Mouse (Mus musculus) olfactory bulb, adult 2 months (tissue): ENCODE data around the gene Mpp1. TPM values are rescaled to one million over a fixed set of nuclear protein-coding genes. Genes with fewer than 3 reads are reported as not detected.
A peak's percentile ranks its signal among the peaks of the same experiment; 100 is the strongest.

Experiments used
- H3K27ac ChIP-seq: fragments of 200-500 bp; 2 replicates; pipeline ENCODE4 v1.5.1; 2012; ENCODE audit warnings: low read depth, low read length; ENCODE audit not compliant: insufficient read depth
- H3K4me1 ChIP-seq: fragments of 200-500 bp; 2 replicates; pipeline ENCODE4 v1.6.1; 2012; ENCODE audit warnings: low read length; ENCODE audit not compliant: control insufficient read depth, insufficient read depth
- H3K4me3 ChIP-seq: fragments of 200-500 bp; 2 replicates; pipeline ENCODE4 v1.5.1; 2012; ENCODE audit warnings: mild to moderate bottlenecking, low read depth, low read length, moderate library complexity; ENCODE audit not compliant: insufficient read depth
- CTCF ChIP-seq: fragments of 200-500 bp; IDR thresholded peaks from 2 replicates; pipeline ENCODE4 v1.5.1; 2012; ENCODE audit warnings: low read depth, mild to moderate bottlenecking, low read length, moderate library complexity; ENCODE audit not compliant: insufficient read depth
- POLR2A ChIP-seq: fragments of 200-500 bp; IDR thresholded peaks from 2 replicates; pipeline ENCODE4 v1.6.1; 2012; ENCODE audit warnings: mild to moderate bottlenecking, low read depth, low read length, moderate library complexity; ENCODE audit not compliant: insufficient read depth
- WGBS: fragments of 180-500 bp; shearing (Covaris S2); methylation state at CpG from one replicate; pipeline ENCODE4 v1.1.7; 2018; 5-methylcytosine and 5-hydroxymethylcytosine counted together
- polyA plus RNA-seq: library from polyadenylated mRNA; stranded (reverse); fragments of >200 nt; gene quantifications from 2 replicates; pipeline ENCODE4 v1.2.4, GENCODE M21; 2012; ENCODE audit warnings: low replicate concordance; ENCODE audit not compliant: missing spikeins, insufficient read depth, insufficient read length

The Mpp1 gene
- polyA plus RNA-seq, 1 experiment = not detected

GRCm38 (mm10) chrX:75136938-75137337 is 6.1 kb upstream of the Mpp1 start:
- Histone ChIP-seq H3K27ac (no peak overlapping the region), H3K4me1 (no peaks in the 10 kb centered on the region), H3K4me3 (no peak overlapping the region)
- TF ChIP-seq CTCF = no peak
- TF ChIP-seq POLR2A = no peak

DNA sequence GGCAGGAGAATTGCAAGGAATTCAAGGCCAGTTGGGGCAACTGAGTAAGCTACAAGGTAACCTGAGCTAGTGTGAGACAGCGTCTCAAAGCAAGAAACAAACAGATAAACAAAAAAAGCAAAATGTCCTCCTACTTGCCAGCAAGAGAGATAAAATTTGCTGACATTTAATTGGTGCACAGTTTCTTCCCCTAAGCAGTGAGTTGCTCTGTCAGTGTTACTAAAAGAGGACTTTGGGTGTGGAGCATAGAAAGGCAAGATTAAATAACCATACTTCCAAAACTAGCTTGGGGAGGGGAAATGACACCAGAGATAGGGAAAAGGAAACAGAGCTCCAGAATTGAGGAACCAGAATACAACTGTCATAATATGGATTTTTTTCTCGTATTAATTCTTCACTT is 1.3 kb downstream of the Mpp1 start:
- Histone ChIP-seq H3K4me1 (no peaks in the 10 kb centered on the region), H3K4me3 (no peak overlapping the region), H3K27ac (no peak overlapping the region)
- WGBS = 68% methylated on average over 2 of the region's 2 CpGs
- no peak for TF ChIP-seq POLR2A
- TF ChIP-seq CTCF = no peak

- no peaks in the 10 kb centered on the region for H3K4me1 ChIP-seq
- H3K27ac ChIP-seq = no peak overlapping the region
- H3K4me3 ChIP-seq = no peak overlapping the region
- no peak for TF ChIP-seq POLR2A
- TF ChIP-seq CTCF = no peak
These were observed 2.4 kb downstream of the Mpp1 start for GRCm38 (mm10) chrX:75128333-75128980.

DNA sequence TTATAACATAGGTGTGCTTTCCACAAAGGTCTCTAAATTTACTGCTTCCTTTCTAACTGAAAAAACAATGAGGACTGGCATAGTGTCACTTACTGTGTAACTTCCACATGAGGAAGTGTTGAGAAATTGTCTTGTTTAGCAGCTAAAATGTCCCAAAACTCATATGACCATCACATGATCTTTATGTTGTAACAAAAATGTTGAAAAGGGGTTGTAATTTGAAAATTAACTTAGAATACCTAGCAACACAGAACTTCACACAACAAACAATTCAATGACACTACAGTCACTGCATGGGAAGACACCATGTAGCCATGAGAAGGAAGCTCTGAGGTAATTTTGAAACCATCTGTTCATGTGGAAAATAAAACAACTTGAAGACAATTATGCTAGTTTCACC is 3.9 kb downstream of the Mpp1 start:
- Histone ChIP-seq H3K4me3 (no peak overlapping the region), H3K4me1 (no peaks in the 10 kb centered on the region), H3K27ac (no peak overlapping the region)
- TF ChIP-seq POLR2A (no peak), CTCF (no peak)

GRCm38 (mm10) chrX:75125606-75126005 is 5.2 kb downstream of the Mpp1 start:
- H3K27ac ChIP-seq = no peak overlapping the region
- H3K4me3 ChIP-seq = no peak overlapping the region
- WGBS = 99% methylated on average over 3 of the region's 3 CpGs
- TF ChIP-seq POLR2A (no peak), CTCF (no peak)
- no peaks in the 10 kb centered on the region for H3K4me1 ChIP-seq

DNA sequence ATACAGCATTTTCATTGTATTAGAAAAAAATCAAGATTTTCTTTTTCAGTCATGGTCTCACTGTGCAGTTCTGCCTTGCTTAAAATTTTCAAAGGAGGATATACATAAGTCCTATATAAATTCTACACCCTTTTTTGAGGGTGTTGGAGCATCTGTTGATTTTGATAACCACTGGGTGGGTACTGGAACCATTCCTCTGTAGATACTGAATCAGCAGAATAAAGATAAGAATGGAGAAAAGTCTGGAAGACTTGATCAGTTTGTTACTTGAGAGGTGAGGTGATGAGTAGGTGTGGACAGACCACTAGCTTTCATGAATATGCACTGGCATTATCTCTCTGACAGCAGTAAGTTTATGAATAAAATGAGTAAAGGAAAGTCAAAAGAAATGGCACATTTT is 15.3 kb downstream of the Mpp1 start:
- no peak for TF ChIP-seq POLR2A
- TF ChIP-seq CTCF = no peak
- Histone ChIP-seq H3K4me3 (no peak overlapping the region), H3K27ac (no peak overlapping the region), H3K4me1 (no peaks in the 10 kb centered on the region)

GRCm38 (mm10) chrX:75102293-75102692 is 28.5 kb downstream of the Mpp1 start:
- H3K27ac ChIP-seq = no peak overlapping the region
- no peaks in the 10 kb centered on the region for H3K4me1 ChIP-seq
- no peak overlapping the region for H3K4me3 ChIP-seq
- no peak for TF ChIP-seq CTCF
- no peak for TF ChIP-seq POLR2A
- WGBS = 91% methylated on average over 6 of the region's 6 CpGs

DNA sequence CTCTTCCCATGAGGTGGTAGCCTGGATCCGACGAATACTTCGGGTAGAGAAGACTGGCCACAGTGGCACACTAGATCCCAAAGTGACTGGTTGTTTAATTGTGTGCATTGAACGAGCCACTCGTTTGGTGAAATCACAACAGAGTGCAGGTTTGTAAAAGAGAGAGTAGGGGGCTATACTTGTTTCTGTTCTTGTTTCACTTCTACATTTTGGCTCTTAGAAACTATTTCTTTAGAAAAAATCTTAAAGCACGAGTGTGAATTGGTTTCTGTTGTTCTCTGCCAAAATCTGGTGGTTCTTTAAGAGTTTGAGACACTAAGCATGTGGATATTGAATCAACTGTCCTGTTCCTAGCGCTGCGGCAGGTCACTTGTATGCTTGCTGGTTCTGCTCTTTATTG is 32.0 kb downstream of the Mpp1 start:
- no peaks in the 10 kb centered on the region for H3K4me1 ChIP-seq
- no peak for TF ChIP-seq CTCF
- no peak for TF ChIP-seq POLR2A
- WGBS = 86% methylated on average over 8 of the region's 8 CpGs
- H3K4me3 ChIP-seq = no peak overlapping the region
- no peak overlapping the region for H3K27ac ChIP-seq

- TF ChIP-seq POLR2A = no peak
- Histone ChIP-seq H3K4me3 (peak overlapping the region; percentile 72), H3K4me1 (no peaks in the 10 kb centered on the region), H3K27ac (0 out of 2 replicates have a peak overlapping the region, but pooled peaks have one; percentile 54)
- 17% methylated on average over 23 of the region's 23 CpGs for WGBS
These were observed 34.5 kb downstream of the Mpp1 start for GRCm38 (mm10) chrX:75096163-75096770.

GRCm38 (mm10) chrX:75095369-75096162 is 35.2 kb downstream of the Mpp1 start, which contains the start of gene Dkc1:
TSS of gene Dkc1 (plus strand) at chrX:75095854.
- H3K4me3 ChIP-seq = peak within 1 kb of the TSS; percentile 72
- H3K27ac ChIP-seq = peak within 1 kb of the TSS; percentile 54; the same call in 1 of the 2 replicates
- 21% methylated on average over 29 of the region's 29 CpGs for WGBS
- no peaks in the 10 kb centered on the region for H3K4me1 ChIP-seq
- TF ChIP-seq CTCF (no peak), POLR2A (0 out of 2 replicates have a peak, but pooled peaks have one; percentile 23)
